Mouse (Mus musculus) E14TG2a.4 (cell line): ENCODE results near the gene Trp73.

Experiments used
- CTCF ChIP-seq: conservative IDR thresholded peaks from 2 replicates; pipeline ENCODE4 v1.5.1; 2014; ENCODE audit warnings: low read length
- NANOG ChIP-seq: IDR thresholded peaks from 2 replicates; pipeline ENCODE4 v1.6.1; 2014; ENCODE audit warnings: borderline replicate concordance, low read length, mixed read lengths

GRCm38 (mm10) chr4:154131894-154132293 lies 8.1 kb downstream of the Trp73 start:
- TF ChIP-seq CTCF (no peak), NANOG (no peak)
